Comparison of ENCODE assay signal across 27 mouse cellular contexts in genomic region chr16:80920711-80921279, GRCm38 (mm10).
"Had no signal": no experiment of that assay in that cellular context is flagged by ENCODE, and none has a peak within 500 bp of the region (broad histone marks: within the 10 kb centered on the region; RNA-seq: fewer than 3 reads in every experiment).

No protein-coding gene starts in this region.

- H3K9ac ChIP-seq: heart, embryonic 12.5 days; hindbrain, embryonic 12.5 days; hindbrain, embryonic 15.5 days; intestine, embryonic 15.5 days; limb, embryonic 12.5 days; liver, embryonic 13.5 days; liver, embryonic 15.5 days had no signal

- H3K27me3 ChIP-seq: heart, embryonic 12.5 days; hindbrain, embryonic 12.5 days; hindbrain, embryonic 15.5 days; intestine, embryonic 15.5 days; limb, embryonic 12.5 days; liver, embryonic 13.5 days; liver, embryonic 15.5 days had no signal

- H3K4me2 ChIP-seq: heart, embryonic 12.5 days; hindbrain, embryonic 12.5 days; hindbrain, embryonic 15.5 days; intestine, embryonic 15.5 days; limb, embryonic 12.5 days; liver, embryonic 11.5 days; liver, embryonic 13.5 days; liver, embryonic 15.5 days had no signal

- H3K4me1 ChIP-seq: heart, embryonic 10.5 days; heart, embryonic 12.5 days; hindbrain, embryonic 10.5 days; hindbrain, embryonic 12.5 days; hindbrain, embryonic 15.5 days; intestine, embryonic 15.5 days; limb, embryonic 10.5 days; limb, embryonic 12.5 days; liver, embryonic 13.5 days; liver, embryonic 15.5 days had no signal

- H3K4me3 ChIP-seq: gastrocnemius, adult 2 months; heart, embryonic 10.5 days; heart, embryonic 12.5 days; hindbrain, embryonic 10.5 days; hindbrain, embryonic 12.5 days; hindbrain, embryonic 15.5 days; intestine, embryonic 15.5 days; layer of hippocampus, adult 2 months; left cerebral cortex, adult 2 months; limb, embryonic 10.5 days; limb, embryonic 12.5 days; liver, embryonic 13.5 days; liver, embryonic 15.5 days had no signal

- H3K27ac ChIP-seq: gastrocnemius, adult 2 months; heart, embryonic 10.5 days; hindbrain, embryonic 10.5 days; hindbrain, embryonic 12.5 days; hindbrain, embryonic 15.5 days; intestine, embryonic 15.5 days; layer of hippocampus, adult 2 months; left cerebral cortex, adult 2 months; limb, embryonic 10.5 days; limb, embryonic 12.5 days; liver, embryonic 13.5 days; liver, embryonic 15.5 days had no signal

- H3K9me3 ChIP-seq: heart, embryonic 10.5 days; heart, embryonic 12.5 days; hindbrain, embryonic 10.5 days; hindbrain, embryonic 12.5 days; hindbrain, embryonic 15.5 days; intestine, embryonic 15.5 days; limb, embryonic 10.5 days; limb, embryonic 12.5 days; liver, embryonic 13.5 days; liver, embryonic 15.5 days had no signal

- ATAC-seq: inflammation-experienced regulatory T-cells, adult 6 months; intestine, embryonic 15.5 days; intestine, postnatal 0 days had no signal

- H3K36me3 ChIP-seq: heart, embryonic 10.5 days; heart, embryonic 12.5 days; hindbrain, embryonic 10.5 days; hindbrain, embryonic 12.5 days; hindbrain, embryonic 15.5 days; intestine, embryonic 15.5 days; limb, embryonic 10.5 days; limb, embryonic 12.5 days; liver, embryonic 13.5 days; liver, embryonic 15.5 days had no signal

- DNase-seq: gastrocnemius, adult 2 months; gastrocnemius, postnatal 10 days; gastrocnemius, postnatal 25 days; heart, adult 18-20 months; heart, postnatal 14 days; heart, postnatal 36 days; kidney, adult 18-20 months; kidney, adult 8-10 months; kidney, postnatal 10 days; kidney, postnatal 25 days; kidney, postnatal 4 days; liver; liver, embryonic 13.5 days had no signal
